Mouse (Mus musculus): ENCODE data around the gene Stk16.

GRCm38 (mm10) chr1:75180741-75181140, 29.9 kb upstream of the Stk16 start:
- no peak for TF ChIP-seq POLR2A (IDR thresholded peaks at IDR 0.05; ENCODE audit: low read depth, low read length)
- TF ChIP-seq CTCF (IDR thresholded peaks at IDR 0.05; ENCODE audit: extremely low read depth, insufficient read length, insufficient replicate concordance, low read depth, low read length) = no peak
